Mouse (Mus musculus) CD8-positive naive resting alpha-beta T cell, adult 57 days (primary cell): ENCODE results near the gene Tatdn2. TPM values are rescaled to one million over a fixed set of nuclear protein-coding genes. Genes with fewer than 3 reads are reported as not detected.

Experiments
- total RNA-seq: library from RNA; stranded (reverse); gene quantifications from one replicate; pipeline ENCODE4 v1.2.4, GENCODE M21; 2023

The Tatdn2 gene
- 238 TPM for total RNA-seq

DNA sequence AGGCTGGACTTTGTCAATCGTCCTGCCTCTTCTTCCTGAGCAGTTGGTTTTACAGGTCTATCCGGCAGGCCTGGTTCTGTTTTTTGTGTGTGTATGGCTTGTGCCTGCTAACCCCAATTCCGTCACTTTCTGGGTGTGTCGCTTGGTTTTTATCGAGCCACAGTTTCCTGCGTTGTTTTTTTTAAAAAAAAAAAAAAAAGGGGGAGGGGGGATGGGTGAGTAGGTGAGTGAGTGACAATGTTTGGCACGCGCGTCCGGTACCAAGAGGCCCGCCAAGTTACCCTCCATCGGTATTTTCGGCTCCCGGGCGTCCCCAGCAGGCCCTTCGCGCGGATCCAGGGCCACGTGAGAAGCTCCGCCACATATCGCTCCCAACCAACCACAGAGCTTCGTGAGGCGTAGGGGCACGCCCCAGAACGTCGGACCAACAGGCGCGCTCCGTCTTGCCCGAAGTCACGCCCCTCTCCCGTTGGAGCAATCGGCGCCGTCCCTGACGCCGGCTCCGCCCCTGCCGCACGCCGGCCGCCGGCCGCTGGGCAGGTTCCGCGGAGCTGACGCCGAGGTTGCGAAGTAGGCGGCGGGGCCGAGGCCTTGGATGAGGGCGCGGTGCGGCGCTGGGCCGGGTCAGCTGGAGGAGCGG lies at the start of gene Tatdn2:
TSS of gene Tatdn2 (plus strand) at position 469 of the 640 bp plus-strand sequence.

DNA sequence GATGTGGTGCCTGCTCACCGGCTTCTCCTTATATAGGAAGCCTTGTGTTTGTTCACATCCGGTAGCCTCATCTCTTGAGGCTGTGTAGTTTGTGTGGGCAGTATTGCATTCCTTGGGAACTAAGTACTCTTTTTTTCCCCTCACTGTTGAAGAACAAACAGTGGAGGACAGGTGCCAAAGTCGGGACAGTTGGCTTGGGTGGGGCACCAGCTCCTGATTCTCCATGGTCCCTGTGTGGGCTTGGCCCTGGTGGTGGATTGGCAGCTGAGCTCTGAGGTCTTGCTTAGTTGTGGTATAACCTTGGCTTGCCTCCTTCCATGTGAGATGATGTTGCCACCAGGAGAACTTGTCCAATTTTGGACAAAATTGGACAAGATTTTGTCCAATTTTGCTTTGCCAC lies 23.0 kb downstream of the Tatdn2 start, which contains the start of gene Ghrl:
TSS of gene Ghrl (minus strand) at position 3 of the 400 bp plus-strand sequence.

DNA sequence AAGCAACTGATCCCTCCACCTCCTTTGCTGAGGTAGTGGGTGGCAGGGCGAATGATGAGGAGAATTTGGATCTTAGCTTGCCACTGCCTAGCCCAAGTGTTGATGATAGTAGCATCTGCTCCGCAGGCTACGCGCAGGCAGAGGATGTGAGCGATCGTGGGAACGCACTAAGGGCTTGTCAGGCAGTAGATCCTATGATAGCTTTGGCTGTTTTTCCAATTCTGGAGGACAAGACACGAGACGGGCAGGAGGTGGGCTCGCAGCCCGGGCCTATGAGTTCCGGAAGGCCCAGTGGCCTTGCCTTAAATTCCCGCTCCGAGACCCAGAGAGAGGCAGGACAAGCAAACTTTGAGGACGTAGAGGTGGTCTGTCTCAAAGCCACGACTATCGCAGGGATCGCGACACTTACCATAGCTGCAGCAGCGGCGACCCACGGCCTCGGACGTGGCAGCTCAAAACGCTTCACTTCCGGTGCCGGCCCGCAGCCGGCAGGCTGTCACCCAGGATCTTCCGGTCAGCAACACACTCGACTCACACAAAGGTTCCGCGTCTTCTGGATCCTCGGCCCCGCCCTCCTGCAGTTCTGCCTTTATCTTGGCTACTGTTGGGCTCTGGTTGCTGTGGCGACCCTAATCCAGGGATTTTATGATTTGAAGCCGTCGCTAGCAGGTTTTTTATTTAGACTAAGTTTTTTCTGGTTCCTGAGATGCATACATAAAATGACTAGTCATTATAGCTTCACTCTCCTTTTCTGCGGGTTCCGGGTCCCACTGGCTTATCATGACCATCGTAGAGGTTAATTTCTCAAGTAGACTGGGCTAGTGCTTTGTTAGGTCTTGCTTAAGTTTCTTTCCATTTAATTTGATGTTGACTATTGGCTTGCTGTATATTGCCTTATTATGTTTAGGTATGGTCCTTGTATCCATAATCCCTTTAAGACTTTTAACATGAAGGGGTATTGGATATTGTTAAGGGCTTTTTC lies 43.7 kb downstream of the Tatdn2 start, which contains the start of gene Sec13:
TSS of gene Sec13 (minus strand) at position 508 of the 982 bp plus-strand sequence.

Other genes with a start within 250 kb of the Tatdn2 start
- gene Il17re, start 238.6 kb upstream of the Tatdn2 start, total RNA-seq, result not detected
- not detected for gene Il17rc, start 225.6 kb upstream of the Tatdn2 start, total RNA-seq
- gene Creld1, start 213.8 kb upstream of the Tatdn2 start, total RNA-seq, result 9.8 TPM
- 0.86 TPM for gene Prrt3, start 195.1 kb upstream of the Tatdn2 start, total RNA-seq
- 64.3 TPM for gene Emc3, start 165.4 kb upstream of the Tatdn2 start, total RNA-seq
- 0.83 TPM for gene Fancd2, start 165.4 kb upstream of the Tatdn2 start, total RNA-seq
- not detected for gene Fancd2os, start 96.3 kb upstream of the Tatdn2 start, total RNA-seq
- gene Brk1, start 92.3 kb upstream of the Tatdn2 start, total RNA-seq, result 87.6 TPM
- 15.5 TPM for gene Vhl, start 73.1 kb upstream of the Tatdn2 start, total RNA-seq
- 54.3 TPM for gene Irak2, start 58.6 kb upstream of the Tatdn2 start, total RNA-seq
- 6.9 TPM for gene Ghrl, start 22.8 kb downstream of the Tatdn2 start, total RNA-seq
- gene Sec13, start 43.7 kb downstream of the Tatdn2 start, total RNA-seq, result 91.1 TPM